Mouse (Mus musculus) erythroblast, embryonic 14.5 days (primary cell): ENCODE measurements around the gene Dab2ip.

Experiments used
- GATA1 ChIP-seq: IDR thresholded peaks from 2 replicates; pipeline ENCODE4 v1.6.1; 2012; ENCODE audit warnings: low read length, inconsistent platforms, mixed read lengths
- TAL1 ChIP-seq: IDR thresholded peaks from 3 replicates; pipeline ENCODE4 v1.6.1; 2012; ENCODE audit warnings: low read length, inconsistent platforms, mixed read lengths

DNA sequence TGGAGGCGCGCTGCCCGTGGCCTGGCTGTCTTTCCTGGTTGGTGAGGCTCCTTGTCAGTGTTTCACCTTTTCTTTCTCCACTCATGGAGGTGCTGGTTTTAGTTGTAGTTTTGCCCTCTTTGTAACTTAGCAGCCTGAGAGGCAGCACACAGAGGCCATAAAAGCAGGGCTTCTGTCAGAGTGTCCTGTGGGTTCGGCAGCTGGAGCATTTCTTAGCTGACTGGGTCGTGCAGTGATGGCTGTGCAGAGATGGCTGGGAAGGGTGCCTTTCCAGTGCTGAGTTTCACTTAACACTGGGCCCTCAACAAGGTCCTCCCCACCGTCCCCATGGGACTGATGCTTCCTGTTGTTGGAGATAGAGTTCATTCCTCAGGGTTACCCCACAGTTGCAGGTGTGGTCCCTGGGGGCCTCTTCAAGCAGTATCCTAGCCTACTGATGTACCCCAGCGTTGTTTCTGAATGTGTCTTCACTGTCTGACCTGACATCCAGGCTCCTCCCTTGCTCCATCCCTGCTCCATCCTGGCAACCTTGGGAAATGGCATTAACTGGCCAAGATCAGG lies 179.5 kb downstream of the Dab2ip start:
- no peak for TF ChIP-seq GATA1
- no peak for TF ChIP-seq TAL1
